Mouse (Mus musculus) liver, embryonic 14.5 days (tissue): ENCODE measurements around the gene Adam19. TPM values are rescaled to one million over a fixed set of nuclear protein-coding genes. Genes with fewer than 3 reads are reported as not detected.
A peak's percentile ranks its signal among the peaks of the same experiment; 100 is the strongest.

Source experiments
- ATAC-seq: fragments of 200-750 bp; cut with Nextera tagmentation; 2 replicates; pipeline ENCODE4 v1.8.0; 2017; ENCODE audit warnings: moderate number of reproducible peaks, mild to moderate bottlenecking, moderate library complexity; ENCODE audit not compliant: insufficient read depth
- DNase-seq, 3 experiments: peaks; one replicate each; pipeline ENCODE4 v3.0.0-alpha.2; 2012 to 2013; ENCODE audit warnings: low read depth in 3 of 3, low spot score in 3 of 3
- H3K27ac ChIP-seq: fragments of 300-500 bp; sonication (generic); 2 replicates; pipeline ENCODE4 v1.5.1; 2014; ENCODE audit warnings: moderate library complexity, mild to moderate bottlenecking, control low read depth, inconsistent platforms
- H3K27me3 ChIP-seq: fragments of 300-500 bp; sonication (generic); 2 replicates; pipeline ENCODE4 v1.6.1; 2014; ENCODE audit warnings: mild to moderate bottlenecking, low read length, moderate library complexity; ENCODE audit not compliant: control insufficient read depth, insufficient read depth
- H3K36me3 ChIP-seq: fragments of 300-500 bp; sonication (generic); replicated peaks from 2 replicates; pipeline ENCODE4 v1.6.1; 2014; ENCODE audit warnings: low read depth; ENCODE audit not compliant: control insufficient read depth, insufficient read depth
- H3K4me1 ChIP-seq, 2 experiments: fragments of 200-500 bp in 1 of 2; fragments of 300-500 bp in 1 of 2; sonication (generic) in 1 of 2; replicated peaks; 2 replicates each; pipeline ENCODE4 v1.6.1; 2012 to 2014; ENCODE audit warnings: antibody characterized with exemption in 1 of 2, inconsistent platforms in 1 of 2, low read length in 1 of 2; ENCODE audit not compliant: control insufficient read depth in 2 of 2, insufficient read depth in 2 of 2
- H3K4me2 ChIP-seq: fragments of 300-500 bp; sonication (generic); 2 replicates; pipeline ENCODE4 v1.6.1; 2014; ENCODE audit warnings: low read depth, mild to moderate bottlenecking, control low read depth, moderate library complexity
- H3K4me3 ChIP-seq, 2 experiments: fragments of 200-500 bp in 1 of 2; fragments of 300-500 bp in 1 of 2; sonication (generic) in 1 of 2; 2 replicates each; pipeline ENCODE4 v1.5.1; 2012 to 2014; ENCODE audit warnings: low read depth in 2 of 2, low read length in 2 of 2, mild to moderate bottlenecking in 2 of 2, control low read depth in 1 of 2, inconsistent platforms in 1 of 2, moderate library complexity in 1 of 2; ENCODE audit not compliant: insufficient read depth in 1 of 2
- H3K9ac ChIP-seq: fragments of 300-500 bp; sonication (generic); replicated peaks from 2 replicates; pipeline ENCODE4 v1.6.1; 2014; ENCODE audit warnings: mild to moderate bottlenecking, control low read depth, moderate library complexity
- H3K9me3 ChIP-seq: fragments of 300-500 bp; sonication (generic); 2 replicates; pipeline ENCODE4 v1.6.1; 2016; ENCODE audit warnings: low read length, mixed read lengths; ENCODE audit not compliant: control insufficient read depth
- CTCF ChIP-seq: IDR thresholded peaks from 2 replicates; pipeline ENCODE4 v1.5.1; 2016; ENCODE audit warnings: antibody characterized with exemption, low read depth, control low read depth
- EP300 ChIP-seq: IDR thresholded peaks from 2 replicates; pipeline ENCODE4 v1.6.1; 2016; ENCODE audit warnings: antibody characterized with exemption, low read depth
- WGBS: fragments of 180-500 bp; shearing (Covaris S2); extraction: QIAGEN DNeasy Blood & Tissue Kit; methylation state at CpG from one replicate; pipeline ENCODE4 v1.1.7; 2014; ENCODE audit not compliant: insufficient replicate concordance; 5-methylcytosine and 5-hydroxymethylcytosine counted together
- polyA plus RNA-seq, 2 experiments: library from polyadenylated mRNA; depleted of rRNA in 1 of 2; stranded (reverse) in 1 of 2; unstranded in 1 of 2; fragments of >200 nt; fragmentation: Nextera tagmentation in 1 of 2; extraction: Ambion mirVana in 1 of 2; gene quantifications; 2 replicates each; pipeline versions ENCODE4 v1.2.1 to v1.2.3; 2012 to 2014

The Adam19 gene
- polyA plus RNA-seq, 2 experiments = 0.60 to 1.2 TPM

DNA sequence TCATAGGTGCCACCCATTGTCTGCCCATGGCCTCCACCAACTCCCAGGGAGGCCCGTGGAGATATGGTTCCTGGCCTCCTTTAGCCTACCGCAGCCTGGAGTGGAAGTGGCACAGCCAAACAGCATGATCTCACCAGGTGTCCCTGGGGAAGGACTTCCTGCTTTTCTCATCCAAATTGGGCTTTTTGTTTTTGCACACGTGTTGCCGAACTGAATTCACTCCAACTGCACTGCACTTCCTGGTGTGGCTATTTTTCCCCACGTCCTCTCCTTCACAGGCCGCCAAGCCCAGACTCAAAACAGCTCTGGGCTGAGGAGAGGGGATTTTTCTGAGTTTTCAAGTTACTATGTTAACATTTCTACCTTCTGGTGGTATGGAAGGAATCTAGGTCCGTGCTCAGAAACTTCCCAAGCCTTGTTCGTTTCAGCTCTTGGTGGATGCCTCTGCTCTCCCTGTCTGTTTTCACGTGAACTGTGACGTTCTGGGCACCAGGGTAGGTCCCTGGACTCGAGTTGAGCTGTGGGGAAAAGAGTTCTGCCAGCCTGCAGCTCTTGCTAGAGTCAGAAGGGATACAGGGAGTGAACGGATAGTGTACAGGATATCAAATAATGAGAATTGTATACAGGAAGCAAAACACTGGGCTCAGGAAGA, 13.1 kb downstream of the Adam19 start:
- DNase-seq = no peak
- TF ChIP-seq EP300 (no peak), CTCF (no peak)
- peaks cover 4 to 21% of the 10 kb centered on the region in 2 experiments; a peak in 3 of 4 replicates for H3K4me1 ChIP-seq
- no peaks in the 10 kb centered on the region; the same call in none of the 2 replicates for H3K27me3 ChIP-seq
- H3K36me3 ChIP-seq = no peaks in the 10 kb centered on the region
- H3K4me2 ChIP-seq = no peak overlapping the region
- H3K9ac ChIP-seq = no peak overlapping the region
- ATAC-seq = no peak
- H3K4me3 ChIP-seq = no peak overlapping the region
- no peak overlapping the region for H3K27ac ChIP-seq
- WGBS = 39% methylated on average over 12 of the region's 12 CpGs
- no peaks in the 10 kb centered on the region for H3K9me3 ChIP-seq

DNA sequence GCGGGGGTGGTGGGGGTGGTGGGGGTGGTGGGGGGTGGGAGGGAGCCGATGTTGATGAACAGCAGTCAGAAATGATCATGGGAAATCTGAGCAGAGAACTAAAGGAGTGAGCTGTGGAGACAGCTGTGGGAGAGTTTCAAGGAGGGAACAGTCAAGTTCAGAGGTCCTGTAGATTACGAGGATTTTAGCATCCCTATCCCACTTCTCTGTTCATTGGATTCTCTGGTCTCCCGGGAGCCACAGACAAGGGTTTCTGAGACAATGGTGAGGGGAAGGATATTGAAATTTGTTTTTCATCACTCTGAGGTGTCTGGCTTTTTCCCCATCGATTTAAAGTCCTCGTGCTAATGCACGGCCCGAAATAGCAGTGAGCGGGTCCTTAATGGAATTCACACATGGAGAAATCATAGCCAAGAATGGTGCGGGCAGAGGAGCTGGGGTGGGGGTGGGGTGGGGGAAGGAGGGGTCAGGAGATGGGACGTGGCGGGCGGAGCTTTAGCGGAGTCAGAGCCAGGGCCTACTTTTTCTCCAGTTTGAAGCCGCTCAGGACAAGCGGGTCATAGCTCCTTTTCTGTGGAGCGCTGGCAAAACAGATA, 13.7 kb downstream of the Adam19 start:
- Histone ChIP-seq H3K27me3 (no peaks in the 10 kb centered on the region; the same call in none of the 2 replicates), H3K9ac (no peak overlapping the region), H3K4me2 (no peak overlapping the region), H3K9me3 (no peaks in the 10 kb centered on the region), H3K36me3 (no peaks in the 10 kb centered on the region), H3K4me3 (no peak overlapping the region), H3K27ac (no peak overlapping the region), H3K4me1 (peaks cover 4 to 21% of the 10 kb centered on the region in 2 experiments; a peak in 3 of 4 replicates)
- DNase-seq (no peak), ATAC-seq (no peak)
- no peak for TF ChIP-seq CTCF
- no peak for TF ChIP-seq EP300
- 69% methylated on average over 17 of the region's 17 CpGs for WGBS

DNA sequence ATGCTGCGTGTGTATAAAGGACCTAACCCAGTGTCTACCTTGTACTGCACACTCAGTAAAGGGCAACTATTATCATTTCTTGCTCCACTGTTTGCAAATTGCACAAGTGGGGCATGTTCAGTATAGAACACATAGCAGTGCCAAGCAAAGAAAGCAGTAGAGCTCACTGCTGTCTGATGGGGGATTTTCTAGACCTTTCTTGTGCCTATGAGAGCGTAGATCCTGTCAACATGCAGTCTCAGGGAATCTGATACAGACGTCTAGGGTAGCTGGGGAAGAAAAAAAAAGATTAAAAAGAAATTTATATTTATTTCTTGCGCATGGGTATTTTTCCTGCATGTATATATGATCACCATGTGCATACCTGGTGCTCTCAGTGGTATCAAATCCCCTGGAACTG, 14.4 kb downstream of the Adam19 start:
- WGBS = 80% methylated on average over 4 of the region's 4 CpGs
- no peak for ATAC-seq
- no peaks in the 10 kb centered on the region for H3K9me3 ChIP-seq
- no peaks in the 10 kb centered on the region; the same call in 1 of the 2 replicates for H3K27me3 ChIP-seq
- H3K4me1 ChIP-seq = peaks cover 4 to 21% of the 10 kb centered on the region in 2 experiments; a peak in 3 of 4 replicates
- no peaks in the 10 kb centered on the region for H3K36me3 ChIP-seq
- no peak overlapping the region for H3K4me3 ChIP-seq
- no peak overlapping the region for H3K27ac ChIP-seq
- TF ChIP-seq EP300 (no peak), CTCF (no peak)
- no peak overlapping the region for H3K4me2 ChIP-seq
- no peak overlapping the region for H3K9ac ChIP-seq
- DNase-seq = no peak

- 58% methylated on average over 8 of the region's 8 CpGs for WGBS
- H3K9ac ChIP-seq = no peak overlapping the region
- no peaks in the 10 kb centered on the region for H3K36me3 ChIP-seq
- H3K27me3 ChIP-seq = no peaks in the 10 kb centered on the region; the same call in 1 of the 2 replicates
- peaks cover under 1 to 23% of the 10 kb centered on the region in 2 experiments; a peak in 3 of 4 replicates for H3K4me1 ChIP-seq
- ATAC-seq (no peak), DNase-seq (no peak)
- H3K9me3 ChIP-seq = no peaks in the 10 kb centered on the region
- H3K27ac ChIP-seq = no peak overlapping the region
- H3K4me3 ChIP-seq = no peak overlapping the region
- TF ChIP-seq EP300 (no peak), CTCF (peak; percentile 22; the same call in 1 of the 2 replicates)
- no peak overlapping the region for H3K4me2 ChIP-seq
Observed at GRCm38 (mm10) chr11:46070789-46071188, 15.0 kb downstream of the Adam19 start.

DNA sequence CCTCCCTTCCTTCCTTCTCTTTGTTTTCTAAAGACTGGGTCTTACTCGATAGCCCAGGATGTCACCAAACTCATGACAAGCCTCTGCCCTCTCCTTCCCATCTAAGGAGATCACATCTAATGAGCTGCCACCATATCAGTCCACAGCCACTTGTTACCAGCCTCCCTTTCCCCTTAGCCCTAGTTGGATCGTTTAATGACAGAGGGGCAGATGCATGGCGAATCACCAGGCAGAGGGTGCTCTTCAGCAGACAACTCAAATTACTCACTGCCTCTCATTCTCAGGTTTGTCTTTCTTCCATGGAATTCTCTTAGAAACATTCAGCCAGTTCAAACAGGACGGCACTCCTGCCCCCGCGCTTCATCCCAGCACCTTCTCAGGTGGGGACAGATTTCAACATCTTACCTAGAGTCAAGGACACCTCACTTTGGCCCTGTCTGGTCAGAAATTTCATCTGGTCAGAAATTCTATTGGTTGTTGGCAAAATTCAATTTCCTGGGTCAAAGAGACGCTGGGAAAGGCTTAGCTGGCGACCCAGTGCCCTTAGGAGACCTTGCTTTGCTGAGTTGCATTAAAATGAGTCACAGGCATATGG, 16.8 kb downstream of the Adam19 start:
- 68% methylated on average over 8 of the region's 8 CpGs for WGBS

More for the DNA sequence above, 16.8 kb downstream of the Adam19 start:
- Histone ChIP-seq H3K4me1 (peaks cover 18 to 37% of the 10 kb centered on the region in 2 experiments), H3K4me2 (no peak overlapping the region), H3K36me3 (no peaks in the 10 kb centered on the region), H3K27me3 (no peaks in the 10 kb centered on the region), H3K9ac (no peak overlapping the region), H3K4me3 (no peak overlapping the region), H3K27ac (no peak overlapping the region), H3K9me3 (peaks cover 4% of the 10 kb centered on the region)
- ATAC-seq (no peak), DNase-seq (no peak)
- TF ChIP-seq CTCF (no peak), EP300 (no peak)
